Mouse (Mus musculus): ENCODE measurements around the gene Zfp622. TPM values are rescaled to one million over a fixed set of nuclear protein-coding genes. Genes with fewer than 3 reads are reported as not detected.

The Zfp622 gene
- polyA plus RNA-seq, 1 experiment from 2014 or later, result 28.2 TPM

DNA sequence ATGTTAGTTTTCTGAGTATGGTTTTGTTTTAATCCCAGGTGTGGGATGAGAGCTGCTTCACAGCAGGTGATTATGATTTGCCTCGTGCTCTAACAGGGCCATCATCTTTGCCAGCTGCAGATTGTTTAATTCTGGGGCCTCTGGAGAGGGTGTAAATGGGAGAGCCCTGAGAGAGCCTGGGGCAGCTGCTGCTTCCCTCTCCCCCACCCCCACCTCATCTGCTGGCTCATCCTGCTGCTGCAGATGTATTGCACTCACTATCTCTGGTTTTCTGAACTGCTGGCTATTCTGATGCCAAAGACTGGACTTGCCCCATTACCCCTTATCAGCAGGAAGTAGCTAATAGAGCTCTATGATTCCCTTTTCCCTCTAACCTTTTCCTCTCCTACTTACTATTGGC is 56.4 kb downstream of the Zfp622 start:
- no peaks in the 10 kb centered on the region for H3K4me1 ChIP-seq (ENCODE audit: control insufficient read depth, insufficient read depth, low read length)

DNA sequence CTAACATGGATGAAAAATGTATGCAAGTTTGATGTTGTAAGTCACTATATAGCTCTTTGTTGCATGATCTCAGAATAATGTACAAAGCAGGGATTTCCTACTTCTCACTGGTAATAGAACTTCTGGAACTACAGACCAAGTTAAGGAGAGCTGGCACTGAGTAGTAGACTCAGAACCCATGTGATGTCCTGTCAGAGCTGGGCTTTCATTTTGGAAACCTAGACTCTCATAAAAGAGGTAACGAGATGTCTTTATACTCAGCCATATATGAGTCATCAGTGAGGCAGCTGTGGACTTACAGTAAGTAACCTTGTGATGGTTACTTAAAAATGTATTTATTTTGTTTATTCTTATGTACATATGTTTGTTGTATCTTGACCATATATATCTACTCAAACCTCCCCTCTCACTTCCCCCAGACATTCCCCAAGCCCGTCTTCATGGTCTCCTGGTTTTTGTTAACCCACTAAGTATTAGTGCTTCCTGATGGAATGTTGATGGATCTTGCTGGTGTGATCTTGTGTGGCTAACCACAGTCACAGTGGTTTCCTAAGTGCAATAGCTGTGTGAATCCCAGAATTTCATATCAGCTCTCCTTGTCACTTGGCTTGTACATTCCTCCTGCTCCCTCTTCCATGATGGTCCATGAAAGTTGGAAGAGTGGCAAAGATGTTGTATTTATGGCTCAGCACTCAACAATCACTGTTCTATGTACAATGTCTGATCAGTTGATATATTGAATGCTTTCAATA is 57.2 kb downstream of the Zfp622 start:
- Histone ChIP-seq H3K4me1 (ENCODE audit: control insufficient read depth, insufficient read depth, low read length) (no peaks in the 10 kb centered on the region), H3K36me3 (ENCODE audit: control insufficient read depth, insufficient read depth, low read length) (no peaks in the 10 kb centered on the region), H3K4me3 (ENCODE audit: low read depth, low read length) (no peak overlapping the region), H3K27me3 (ENCODE audit: control insufficient read depth, insufficient read depth, low read depth, low read length) (no peaks in the 10 kb centered on the region), H3K4me2 (ENCODE audit: low read length) (no peak overlapping the region), H3K9me3 (replicated peaks; ENCODE audit: control insufficient read depth, low read length, poor library complexity, severe bottlenecking) (no peaks in the 10 kb centered on the region), H3K9ac (ENCODE audit: low read depth, low read length) (no peak overlapping the region), H3K27ac (ENCODE audit: low read length) (no peak overlapping the region)
- no peak for ATAC-seq
- 83% methylated on average over 2 of the region's 2 CpGs for WGBS

More for the DNA sequence above, 56.4 kb downstream of the Zfp622 start:
- no peak overlapping the region for H3K27ac ChIP-seq (ENCODE audit: low read length)
- no peak overlapping the region for H3K4me3 ChIP-seq (ENCODE audit: low read depth, low read length)
- no peaks in the 10 kb centered on the region for H3K27me3 ChIP-seq (ENCODE audit: control insufficient read depth, insufficient read depth, low read depth, low read length)
- ATAC-seq, result no peak
- H3K9ac ChIP-seq (ENCODE audit: low read depth, low read length), result no peak overlapping the region
- H3K9me3 ChIP-seq (replicated peaks; ENCODE audit: control insufficient read depth, low read length, poor library complexity, severe bottlenecking), result no peaks in the 10 kb centered on the region
- H3K4me2 ChIP-seq (ENCODE audit: low read length), result no peak overlapping the region
- H3K36me3 ChIP-seq (ENCODE audit: control insufficient read depth, insufficient read depth, low read length), result no peaks in the 10 kb centered on the region
- 17% methylated on average over 1 of the region's 1 CpGs for WGBS

Small RNA genes within 50 kb of the gene (microRNA-seq; reads per million reads assigned to microRNA genes)
- gene Mir7212, result not detected

Other genes with a start within 250 kb of the Zfp622 start
- 16.1 and 18.4 TPM in 2 replicates for gene Retreg1, start 141.2 kb upstream of the Zfp622 start, polyA plus RNA-seq (2015; fragmentation: Nextera tagmentation; extraction: Ambion mirVana)

Measured in midbrain, embryonic 16.5 days (tissue).